Mouse (Mus musculus): ENCODE results near the gene Cep131.

The Cep131 gene

GRCm38 (mm10) chr11:120086702-120087152 lies at the start of gene Cep131:
Cep131 (minus strand) TSS chr11:120086827.
- peak; percentile 94 to 98 for DNase-seq (ENCODE audit: low spot score in 2 of 2)

DNA sequence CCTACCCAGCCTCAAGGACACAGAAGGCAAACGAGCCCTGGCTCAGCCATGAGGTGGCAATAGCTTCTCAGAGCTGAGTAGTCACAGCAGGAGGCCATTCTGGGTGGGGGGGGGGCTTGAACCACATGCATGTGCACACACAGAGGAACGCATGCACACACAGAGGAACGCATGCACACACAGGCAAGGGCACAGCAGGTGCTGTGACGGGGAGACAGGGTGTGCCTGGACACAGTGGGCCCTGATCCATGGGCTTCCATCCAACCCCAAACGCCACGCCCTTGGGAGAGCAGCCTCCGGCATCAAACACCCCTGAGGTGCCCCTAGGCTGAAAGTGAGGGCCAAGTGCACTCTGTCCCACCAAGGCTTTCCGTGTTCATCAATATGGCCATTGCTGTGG lies 49.6 kb upstream of the Cep131 start:
- no peak for DNase-seq (ENCODE audit: low spot score in 2 of 2)

DNA sequence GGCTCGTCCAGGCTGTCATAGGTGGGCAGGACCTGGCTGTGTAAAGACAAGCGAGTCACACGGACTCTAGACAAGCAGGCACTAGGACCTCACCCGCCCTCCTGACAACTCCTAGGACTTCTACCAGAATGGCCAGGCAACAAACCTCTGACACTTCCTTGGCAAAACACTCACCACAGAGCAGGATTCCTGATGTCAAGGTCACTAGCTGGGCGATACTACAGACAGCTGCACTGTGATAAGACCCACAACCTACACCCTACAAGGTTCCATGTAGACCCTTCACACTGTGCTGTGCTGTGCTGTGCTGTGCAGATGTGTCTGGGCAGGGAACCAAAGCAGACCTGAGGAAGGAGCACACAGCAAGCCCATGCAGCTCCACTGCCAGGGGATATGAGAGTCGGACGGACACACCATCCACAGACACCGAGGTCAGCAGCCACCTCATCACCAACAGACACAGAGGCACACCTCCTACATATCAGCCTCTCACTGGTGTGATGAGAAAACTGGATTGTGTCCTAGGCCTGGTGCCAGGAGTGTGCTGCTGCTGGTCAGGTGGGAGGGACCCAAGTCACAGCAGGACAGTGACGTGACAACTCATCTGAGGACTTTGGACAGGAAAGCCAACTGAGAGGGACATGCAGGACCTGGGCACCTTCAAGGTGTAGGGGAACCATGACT lies 48.4 kb upstream of the Cep131 start:
- DNase-seq (ENCODE audit: low spot score in 2 of 2) = no peak

GRCm38 (mm10) chr11:120134148-120134547 lies 47.5 kb upstream of the Cep131 start:
- DNase-seq (ENCODE audit: low spot score in 2 of 2) = no peak

DNA sequence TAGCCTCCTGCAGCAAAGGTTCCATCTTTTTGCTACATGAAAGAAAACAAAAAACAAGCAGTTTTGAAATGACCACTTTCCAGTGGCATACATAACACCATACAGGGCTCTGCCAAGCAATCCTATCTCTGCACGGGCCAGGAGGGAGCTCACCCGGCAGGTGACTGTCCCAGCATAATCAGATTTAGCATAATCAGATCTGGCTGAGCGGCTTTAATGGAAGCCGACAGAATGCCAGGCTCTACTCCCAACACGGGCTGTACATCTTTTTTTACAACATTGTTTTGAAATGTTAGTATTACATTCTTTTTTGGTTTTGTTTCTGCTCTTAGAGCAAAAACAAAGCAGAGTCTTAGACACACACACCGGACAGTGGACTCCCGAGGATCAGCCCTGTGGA lies 42.7 kb upstream of the Cep131 start:
- DNase-seq (ENCODE audit: low spot score in 2 of 2) = no peak

DNA sequence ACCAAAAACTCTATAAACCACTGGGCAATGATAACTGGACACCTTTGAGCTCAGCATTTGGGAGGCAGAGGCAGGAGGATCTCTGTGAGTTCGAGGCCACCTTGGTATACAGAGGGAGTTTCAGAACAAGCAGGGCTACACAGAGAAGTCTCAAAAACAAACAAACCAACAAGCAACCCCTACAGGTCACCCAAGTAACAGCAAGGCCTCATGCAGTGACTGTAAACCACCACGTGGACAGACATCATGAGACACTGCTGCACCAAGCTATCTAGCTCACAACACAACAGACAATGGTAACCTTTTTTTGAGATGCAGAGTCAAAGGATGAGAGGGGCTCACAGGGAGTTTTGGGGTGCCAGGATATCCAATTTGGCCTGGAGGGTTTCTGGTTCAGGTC lies 40.2 kb upstream of the Cep131 start:
- DNase-seq (ENCODE audit: low spot score in 2 of 2) = no peak

DNA sequence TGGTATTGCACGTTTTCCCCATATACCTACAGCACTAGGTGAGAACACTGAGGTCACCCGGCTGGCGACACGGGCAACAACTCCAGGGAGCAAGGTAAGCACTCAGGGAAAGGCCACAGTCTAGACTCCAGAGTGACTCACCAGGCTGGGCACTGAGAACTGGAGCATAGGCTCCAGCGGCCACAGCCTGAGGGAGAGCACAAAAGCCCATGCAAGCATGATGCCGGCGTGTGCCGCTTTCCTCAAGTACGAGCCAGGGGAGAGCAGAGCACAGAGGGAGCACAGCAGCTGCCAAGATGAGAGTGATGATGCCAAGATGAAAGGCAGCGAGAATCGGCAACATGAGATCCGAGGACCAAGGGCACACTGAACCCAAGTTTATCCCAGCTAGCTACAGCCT lies 35.5 kb upstream of the Cep131 start:
- no peak for DNase-seq (ENCODE audit: low spot score in 2 of 2)

GRCm38 (mm10) chr11:120120642-120121420 lies 34.2 kb upstream of the Cep131 start:
- peak in 1 of 2 experiments; percentile 82 for DNase-seq (ENCODE audit: low spot score in 2 of 2)

GRCm38 (mm10) chr11:120119936-120120541 lies 33.4 kb upstream of the Cep131 start:
- DNase-seq (ENCODE audit: low spot score in 2 of 2) = no peak

DNA sequence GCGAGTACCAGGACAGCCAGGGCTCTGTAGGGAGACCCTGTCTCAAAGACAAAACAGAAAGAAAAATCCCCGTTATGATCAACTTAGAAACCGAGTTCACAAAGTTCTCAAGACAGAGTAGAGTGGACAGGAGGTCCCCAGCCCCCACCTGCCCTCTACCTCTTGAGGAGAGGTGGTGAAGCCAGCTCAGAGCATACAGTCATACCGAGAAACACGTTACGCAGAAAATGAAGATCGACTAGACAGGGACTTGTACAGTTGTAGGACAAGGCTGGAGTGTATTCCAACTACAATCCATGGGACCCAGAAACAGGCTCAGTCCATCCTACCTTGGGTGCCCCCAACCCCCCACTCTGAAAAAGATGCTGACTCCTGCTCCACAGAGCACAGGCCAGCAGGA lies 32.5 kb upstream of the Cep131 start:
- DNase-seq (ENCODE audit: low spot score in 2 of 2) = no peak

GRCm38 (mm10) chr11:120117626-120118025 lies 31.0 kb upstream of the Cep131 start:
- no peak for DNase-seq (ENCODE audit: low spot score in 2 of 2)

GRCm38 (mm10) chr11:120114488-120115215 lies 28.0 kb upstream of the Cep131 start:
- DNase-seq (ENCODE audit: low spot score in 2 of 2) = no peak

DNA sequence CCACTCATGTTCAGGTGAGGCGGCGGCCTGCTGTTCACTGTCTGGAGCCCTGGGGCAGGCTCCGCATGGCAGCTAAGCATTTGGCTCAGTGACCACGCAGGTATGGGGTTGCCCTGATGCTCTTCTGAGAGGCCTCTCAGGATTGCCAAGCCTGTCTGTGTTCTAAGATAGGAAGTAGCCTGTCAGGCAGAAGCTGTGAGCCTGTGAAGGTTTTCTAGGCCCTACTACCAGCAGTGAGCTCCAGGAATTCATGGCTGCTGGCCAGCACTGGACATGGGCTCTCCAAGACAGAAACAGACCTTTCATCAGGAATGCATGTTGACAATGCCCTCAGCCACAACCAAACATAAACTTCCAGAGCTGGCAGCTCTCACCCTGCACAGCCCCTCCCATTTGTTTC lies 25.5 kb upstream of the Cep131 start:
- no peak for DNase-seq (ENCODE audit: low spot score in 2 of 2)

- no peak for DNase-seq (ENCODE audit: low spot score in 2 of 2)
Observed at GRCm38 (mm10) chr11:120111033-120111432, 24.4 kb upstream of the Cep131 start.

DNA sequence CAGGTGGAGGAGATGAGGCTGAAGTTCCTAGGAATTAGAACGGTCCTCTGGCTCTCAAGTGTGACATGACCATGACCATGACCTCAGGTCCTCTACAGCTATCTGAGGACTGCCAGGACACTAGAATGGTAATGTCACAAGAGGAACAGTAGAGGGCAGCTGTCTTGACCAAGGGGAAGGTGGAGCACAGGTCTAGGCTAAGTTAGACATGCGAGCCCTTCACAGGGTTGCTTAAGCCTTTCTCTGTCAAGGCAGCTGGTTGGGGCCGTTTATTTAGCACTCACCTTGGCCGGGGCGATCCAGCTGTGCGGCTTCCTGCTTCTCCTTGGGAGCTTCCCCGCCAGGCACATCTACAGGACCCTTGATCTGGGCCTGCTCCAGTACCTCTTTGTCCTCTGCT lies 23.9 kb upstream of the Cep131 start:
- no peak for DNase-seq (ENCODE audit: low spot score in 2 of 2)

DNA sequence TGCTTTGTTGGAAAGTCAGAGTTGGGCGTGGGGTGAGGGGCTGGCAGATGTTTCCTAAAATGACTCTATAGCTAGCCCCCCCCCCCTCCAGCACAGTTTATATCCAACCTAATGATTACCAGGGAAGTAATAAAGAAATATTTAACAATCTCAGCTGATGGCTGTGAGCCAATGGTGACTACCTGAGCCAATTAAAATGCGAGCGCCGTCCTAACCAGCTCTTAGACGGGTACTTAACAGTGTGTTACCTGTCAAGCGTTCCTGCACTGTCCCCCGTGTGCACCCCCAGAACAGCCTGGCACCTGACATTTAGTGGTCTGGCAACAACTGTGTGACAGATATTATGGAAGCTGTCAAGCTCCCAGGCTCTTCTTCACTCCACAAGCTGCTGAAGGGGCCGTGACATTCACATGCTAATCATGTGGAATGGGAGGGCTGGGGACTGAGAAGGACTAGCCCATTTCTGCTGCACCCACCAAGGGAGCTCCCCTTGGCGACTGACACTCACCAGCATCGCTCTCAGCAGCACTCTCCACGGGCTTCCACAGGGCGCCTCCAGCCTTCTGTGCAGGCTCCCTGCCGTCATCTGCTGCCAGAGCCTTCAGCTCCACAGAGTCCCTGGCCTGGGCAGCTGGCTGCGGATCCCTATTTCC lies 23.1 kb upstream of the Cep131 start:
- no peak for DNase-seq (ENCODE audit: low spot score in 2 of 2)

- no peak for DNase-seq (ENCODE audit: low spot score in 2 of 2)
Observed at GRCm38 (mm10) chr11:120107796-120108195, 21.2 kb upstream of the Cep131 start.

GRCm38 (mm10) chr11:120107026-120107425 lies 20.4 kb upstream of the Cep131 start:
- no peak for DNase-seq (ENCODE audit: low spot score in 2 of 2)

DNA sequence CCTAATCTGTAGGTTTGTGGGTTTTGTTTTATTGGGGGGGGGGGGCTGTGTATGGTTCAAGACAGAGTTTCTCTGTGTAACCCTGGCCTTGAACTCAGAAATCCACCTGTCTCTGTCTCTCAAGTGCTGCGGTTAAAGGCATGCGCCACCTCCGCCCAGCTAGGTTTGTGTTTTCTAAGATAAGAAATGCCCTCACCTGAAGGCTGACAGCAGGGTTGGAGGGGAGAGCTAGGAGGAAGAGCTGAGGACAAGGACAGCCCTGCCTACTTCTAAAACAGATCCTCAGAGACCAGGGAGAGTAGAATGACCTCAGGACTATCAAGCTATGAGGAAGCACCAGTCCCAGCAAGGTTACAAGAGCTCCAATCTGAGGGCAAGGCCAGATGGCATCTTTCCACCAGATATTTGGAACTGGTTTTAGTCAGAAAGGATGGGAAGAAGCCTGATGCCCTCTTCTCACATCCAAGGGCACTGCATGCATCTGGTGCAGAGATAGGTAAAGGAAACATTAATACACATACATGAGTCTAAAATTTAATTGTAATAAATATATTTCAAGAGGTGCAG lies 16.9 kb upstream of the Cep131 start:
- no peak for DNase-seq (ENCODE audit: low spot score in 2 of 2)

DNA sequence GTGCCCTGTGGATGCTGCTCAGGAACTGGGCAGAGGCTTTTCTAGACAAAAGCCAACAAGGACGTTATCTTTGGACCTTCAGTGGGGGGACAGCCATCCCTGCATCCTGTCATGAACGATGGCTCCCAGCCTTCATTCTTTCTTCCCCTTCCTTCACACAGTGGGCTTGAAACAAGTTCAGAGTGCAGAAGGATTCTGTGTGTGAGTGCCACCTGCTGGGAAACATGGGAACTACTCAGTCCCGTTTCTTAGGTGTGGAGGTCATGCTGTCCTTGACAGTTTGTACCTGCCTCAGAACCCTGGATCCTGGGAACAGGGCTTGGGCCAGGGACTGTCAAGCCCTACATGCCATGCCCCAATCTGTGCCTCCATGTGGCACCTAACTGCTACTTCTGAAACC lies 14.4 kb upstream of the Cep131 start:
- DNase-seq (ENCODE audit: low spot score in 2 of 2) = peak in 1 of 2 experiments; percentile 74
